Mouse (Mus musculus): ENCODE measurements around the gene Gm37240. TPM values are rescaled to one million over a fixed set of nuclear protein-coding genes. Genes with fewer than 3 reads are reported as not detected.

The Gm37240 gene
- total RNA-seq, 1 experiment from 2014 or later: 0.93 TPM

- ATAC-seq (ENCODE audit: extremely low read depth, insufficient number of reproducible peaks, low FRiP score, poor library complexity, severe bottlenecking): no peak
Observed at GRCm38 (mm10) chr3:85206475-85206874, 680.8 kb downstream of the Gm37240 start.

GRCm38 (mm10) chr3:85205911-85206310 lies 681.4 kb downstream of the Gm37240 start:
- ATAC-seq (ENCODE audit: extremely low read depth, insufficient number of reproducible peaks, low FRiP score, poor library complexity, severe bottlenecking): no peak

- ATAC-seq (ENCODE audit: extremely low read depth, insufficient number of reproducible peaks, low FRiP score, poor library complexity, severe bottlenecking): no peak
Observed at GRCm38 (mm10) chr3:85203659-85204058, 683.7 kb downstream of the Gm37240 start.

- ATAC-seq (ENCODE audit: extremely low read depth, insufficient number of reproducible peaks, low FRiP score, poor library complexity, severe bottlenecking): no peak
Observed at GRCm38 (mm10) chr3:85202726-85203125, 684.6 kb downstream of the Gm37240 start.

GRCm38 (mm10) chr3:85201785-85202184 lies 685.5 kb downstream of the Gm37240 start:
- no peak for ATAC-seq (ENCODE audit: extremely low read depth, insufficient number of reproducible peaks, low FRiP score, poor library complexity, severe bottlenecking)

- ATAC-seq (ENCODE audit: extremely low read depth, insufficient number of reproducible peaks, low FRiP score, poor library complexity, severe bottlenecking): no peak
Observed at GRCm38 (mm10) chr3:85198496-85198895, 688.8 kb downstream of the Gm37240 start.

GRCm38 (mm10) chr3:85197148-85197547 lies 690.2 kb downstream of the Gm37240 start:
- ATAC-seq (ENCODE audit: extremely low read depth, insufficient number of reproducible peaks, low FRiP score, poor library complexity, severe bottlenecking): no peak

GRCm38 (mm10) chr3:85196591-85196990 lies 690.7 kb downstream of the Gm37240 start:
- no peak for ATAC-seq (ENCODE audit: extremely low read depth, insufficient number of reproducible peaks, low FRiP score, poor library complexity, severe bottlenecking)

GRCm38 (mm10) chr3:85195068-85195481 lies 692.2 kb downstream of the Gm37240 start:
- peak; percentile 56; the same call in 1 of the 2 replicates for ATAC-seq (ENCODE audit: extremely low read depth, insufficient number of reproducible peaks, low FRiP score, poor library complexity, severe bottlenecking)

GRCm38 (mm10) chr3:85189791-85190190 lies 697.5 kb downstream of the Gm37240 start:
- ATAC-seq (ENCODE audit: extremely low read depth, insufficient number of reproducible peaks, low FRiP score, poor library complexity, severe bottlenecking): no peak

- no peak for ATAC-seq (ENCODE audit: extremely low read depth, insufficient number of reproducible peaks, low FRiP score, poor library complexity, severe bottlenecking)
Observed at GRCm38 (mm10) chr3:85188364-85188763, 699.0 kb downstream of the Gm37240 start.

GRCm38 (mm10) chr3:85186661-85187076 lies 700.6 kb downstream of the Gm37240 start:
- ATAC-seq (ENCODE audit: extremely low read depth, insufficient number of reproducible peaks, low FRiP score, poor library complexity, severe bottlenecking): no peak

GRCm38 (mm10) chr3:85185827-85186226 lies 701.5 kb downstream of the Gm37240 start:
- ATAC-seq (ENCODE audit: extremely low read depth, insufficient number of reproducible peaks, low FRiP score, poor library complexity, severe bottlenecking): no peak

- no peak for ATAC-seq (ENCODE audit: extremely low read depth, insufficient number of reproducible peaks, low FRiP score, poor library complexity, severe bottlenecking)
Observed at GRCm38 (mm10) chr3:85184916-85185315, 702.4 kb downstream of the Gm37240 start.

GRCm38 (mm10) chr3:85184151-85184550 lies 703.2 kb downstream of the Gm37240 start:
- no peak for ATAC-seq (ENCODE audit: extremely low read depth, insufficient number of reproducible peaks, low FRiP score, poor library complexity, severe bottlenecking)

- no peak for ATAC-seq (ENCODE audit: extremely low read depth, insufficient number of reproducible peaks, low FRiP score, poor library complexity, severe bottlenecking)
Observed at GRCm38 (mm10) chr3:85176736-85177135, 710.6 kb downstream of the Gm37240 start.

- no peak for ATAC-seq (ENCODE audit: extremely low read depth, insufficient number of reproducible peaks, low FRiP score, poor library complexity, severe bottlenecking)
Observed at GRCm38 (mm10) chr3:85174542-85175469, 712.5 kb downstream of the Gm37240 start.

- ATAC-seq (ENCODE audit: extremely low read depth, insufficient number of reproducible peaks, low FRiP score, poor library complexity, severe bottlenecking): no peak
Observed at GRCm38 (mm10) chr3:85173441-85174071, 713.8 kb downstream of the Gm37240 start.

- ATAC-seq (ENCODE audit: extremely low read depth, insufficient number of reproducible peaks, low FRiP score, poor library complexity, severe bottlenecking): no peak
Observed at GRCm38 (mm10) chr3:85172532-85172931, 714.8 kb downstream of the Gm37240 start.

- no peak for ATAC-seq (ENCODE audit: extremely low read depth, insufficient number of reproducible peaks, low FRiP score, poor library complexity, severe bottlenecking)
Observed at GRCm38 (mm10) chr3:85172096-85172495, 715.2 kb downstream of the Gm37240 start.

All from neutrophil, adult 5-6 weeks (primary cell).